Mouse (Mus musculus) NIH3T3 (cell line): ENCODE data around the gene Gm7849.
"Not testable (repeated sequence)": the region's sequence is repeated elsewhere in the genome, so short reads cannot be mapped to it uniquely, and the experiment has no call there.

Experiments
- DNase-seq: peaks from one replicate; pipeline ENCODE4 v3.0.0-alpha.2; 2012; ENCODE audit warnings: low read depth

Gene Gm7849

DNA sequence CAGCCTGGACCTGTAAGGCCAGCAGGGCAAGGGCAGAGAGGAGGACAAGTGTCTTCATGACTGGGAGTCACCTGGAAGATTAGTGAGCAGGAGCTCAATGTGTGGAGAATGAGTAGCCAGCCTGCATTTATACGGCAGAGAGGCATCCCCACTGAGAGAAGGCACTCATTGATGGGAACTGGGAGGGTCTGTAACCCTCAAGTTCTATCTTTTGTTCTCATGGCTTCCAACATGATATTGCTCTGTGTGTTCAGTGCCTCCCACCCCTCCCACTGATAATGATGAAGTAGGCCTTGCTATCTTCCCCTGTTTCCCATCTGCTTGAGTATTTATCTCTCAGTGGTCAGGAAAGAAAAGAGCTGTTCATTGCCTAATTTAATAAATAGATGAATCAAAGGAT lies at the start of gene Gm7849:
Gene Gm7849 (minus strand): TSS at position 101 of the 400 bp plus-strand sequence.
- DNase-seq: not testable (repeated sequence)

DNA sequence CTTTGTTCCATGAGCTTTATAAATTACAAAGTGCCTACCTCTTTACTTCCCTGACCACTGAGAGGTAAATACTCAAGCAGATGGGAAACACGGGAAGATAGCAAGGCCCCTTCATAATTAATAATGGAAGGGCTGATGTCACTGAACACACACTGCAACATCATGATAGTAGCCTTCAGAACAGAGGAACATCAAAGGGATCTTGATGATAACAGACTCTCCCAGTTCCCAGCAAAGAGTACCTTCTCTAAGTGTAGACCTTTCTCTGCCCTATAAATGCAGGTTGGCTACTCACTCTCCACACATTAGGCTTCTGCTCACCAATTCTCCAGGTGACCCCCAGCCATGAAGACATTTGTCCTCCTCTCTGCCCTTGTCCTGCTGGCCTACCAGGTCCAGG lies 29.2 kb downstream of the Gm7849 start, which contains the start of gene Defa36:
Gene Defa36 (plus strand): TSS at position 301 of the 400 bp plus-strand sequence.
- DNase-seq: not testable (repeated sequence)
